Mouse (Mus musculus): ENCODE measurements around the gene Actl7a. TPM values are rescaled to one million over a fixed set of nuclear protein-coding genes. Genes with fewer than 3 reads are reported as not detected.

The Actl7a gene
- not detected for polyA plus RNA-seq (2017; shearing (Covaris generic))

DNA sequence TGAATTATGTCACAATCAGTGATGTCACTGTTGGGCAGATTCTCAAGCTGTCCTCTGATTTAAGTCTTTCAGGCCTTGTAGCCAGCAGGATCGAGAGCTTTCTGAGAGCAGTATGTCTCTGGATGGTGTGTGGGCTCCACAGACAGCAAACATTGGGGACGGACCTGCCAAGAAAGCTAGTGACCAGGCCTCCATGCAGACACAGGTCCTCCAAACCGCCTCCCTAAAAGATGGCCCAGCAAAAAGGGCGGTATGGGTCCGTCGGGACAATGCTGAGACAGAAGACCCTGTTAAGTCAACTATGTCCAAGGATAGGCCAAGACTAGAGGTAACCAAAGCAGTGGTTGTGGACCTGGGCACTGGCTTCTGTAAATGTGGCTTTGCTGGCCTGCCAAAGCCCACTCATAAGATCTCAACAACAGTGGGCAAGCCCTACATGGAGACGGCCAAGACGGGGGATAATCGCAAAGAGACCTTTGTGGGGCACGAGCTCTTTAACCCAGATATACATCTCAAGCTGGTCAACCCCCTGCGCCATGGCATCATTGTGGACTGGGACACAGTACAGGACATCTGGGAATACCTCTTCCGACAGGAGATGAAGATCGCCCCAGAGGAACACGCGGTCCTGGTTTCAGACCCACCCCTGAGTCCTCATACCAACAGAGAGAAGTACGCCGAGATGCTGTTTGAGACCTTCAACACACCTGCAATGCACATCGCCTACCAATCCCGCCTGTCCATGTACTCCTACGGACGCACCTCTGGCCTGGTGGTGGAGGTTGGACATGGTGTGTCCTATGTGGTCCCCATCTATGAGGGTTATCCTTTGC is at the start of gene Actl7a:
Actl7a (plus strand) TSS at position 51 of the 833 bp plus-strand sequence.

GRCm38 (mm10) chr4:56740020-56740485 is 3.2 kb upstream of the Actl7a start, which contains the start of gene Gm26657:
TSS of gene Gm26657 (plus strand) at chr4:56740070.

GRCm38 (mm10) chr4:56741041-56741493 is 2.1 kb upstream of the Actl7a start, which contains the start of gene Actl7b:
TSS of gene Actl7b (minus strand) at chr4:56741443.

Other genes with a start within 250 kb of the Actl7a start
- not detected for gene Gm26657, start 3.3 kb upstream of the Actl7a start, polyA plus RNA-seq (2017; shearing (Covaris generic))
- not detected for gene Actl7b, start 2.0 kb upstream of the Actl7a start, polyA plus RNA-seq (2017; shearing (Covaris generic))
- gene Elp1, start 58.9 kb downstream of the Actl7a start, polyA plus RNA-seq (2017; shearing (Covaris generic)): 25.1 TPM
- 10.3 TPM for gene Fam206a, start 58.9 kb downstream of the Actl7a start, polyA plus RNA-seq (2017; shearing (Covaris generic))
- gene Ctnnal1, start 121.8 kb downstream of the Actl7a start, polyA plus RNA-seq (2017; shearing (Covaris generic)): 2.2 TPM
- 10.8 TPM for gene Tmem245, start 204.0 kb downstream of the Actl7a start, polyA plus RNA-seq (2017; shearing (Covaris generic))
- gene Frrs1l, start 247.0 kb downstream of the Actl7a start, polyA plus RNA-seq (2017; shearing (Covaris generic)): not detected

All from effector memory CD4-positive, alpha-beta T cell, adult 7 months (primary cell).